Comparison of ENCODE assay signal across 8 mouse cellular contexts in the genomic region with DNA sequence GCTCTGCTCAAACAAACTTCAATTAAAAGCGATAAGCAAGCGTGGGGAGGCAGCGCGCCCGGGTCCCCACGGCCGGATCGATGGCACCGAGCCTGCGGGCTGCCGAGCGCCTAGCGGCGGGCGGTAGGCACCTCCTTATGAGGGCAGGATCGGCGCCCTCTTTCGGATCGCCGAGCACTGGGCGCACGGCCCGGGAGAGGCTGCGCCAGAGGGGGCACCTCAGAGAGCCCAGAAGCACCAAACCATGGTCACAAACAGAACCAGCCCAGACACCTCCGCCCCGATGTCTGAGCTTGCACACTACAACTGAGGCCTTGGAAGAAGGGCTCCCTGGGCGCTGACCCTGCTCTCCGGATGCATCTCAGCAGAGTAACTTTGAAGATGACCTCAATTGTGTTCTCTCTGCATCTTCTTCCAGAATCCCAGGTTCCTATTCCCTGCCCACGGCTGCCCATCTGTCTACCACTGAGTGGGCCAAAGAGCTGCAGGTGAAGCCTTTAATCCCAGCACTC. TPM values are rescaled to one million over a fixed set of nuclear protein-coding genes. Genes with fewer than 3 reads are reported as not detected.
DNase-seq lines count a peak whose midpoint lies in the region; ATAC-seq and TF ChIP-seq lines count a peak whose summit lies in the region.

No protein-coding gene starts in this region.

- DNase-seq in layer of hippocampus, adult 2 months (ENCODE audit: low spot score in 2 of 2), result peak in 1 of 2 experiments; percentile 51
- no peak for DNase-seq in layer of hippocampus, adult 9-10 months (ENCODE audit: low spot score)
- peak; percentile 51 for DNase-seq in brain, embryonic 14.5 days (ENCODE audit: low read depth)
- peak; percentile 40 for DNase-seq in hindbrain, postnatal 0 days (ENCODE audit: low spot score)
- DNase-seq in liver, adult 2 months (ENCODE audit: extremely low read depth, low read depth, low spot score), result no peak
- DNase-seq in T-cell, adult 2 months (ENCODE audit: low spot score), result no peak

- H3K27ac ChIP-seq in layer of hippocampus, adult 2 months, result peak overlapping the region; percentile 78
- H3K27ac ChIP-seq in forebrain, embryonic 12.5 days, result no peak overlapping the region
- no peak overlapping the region for H3K27ac ChIP-seq in hindbrain, postnatal 0 days
- H3K27ac ChIP-seq in liver, adult 2 months (replicated peaks; ENCODE audit: insufficient read depth, low read depth, low read length), result no peak overlapping the region
- H3K27ac ChIP-seq in neural tube, embryonic 14.5 days (ENCODE audit: low read depth, low read length), result no peak overlapping the region

- WGBS in forebrain, embryonic 12.5 days, result 2% methylated on average over 28 of the region's 29 CpGs
- WGBS in hindbrain, postnatal 0 days, result 1% methylated on average over 29 of the region's 29 CpGs
- 2% methylated on average over 29 of the region's 29 CpGs for WGBS in liver, adult 2 months
- under 1% methylated on average over 29 of the region's 29 CpGs for WGBS in neural tube, embryonic 14.5 days

- H3K9me3 ChIP-seq in forebrain, embryonic 12.5 days, result no peaks in the 10 kb centered on the region
- no peaks in the 10 kb centered on the region for H3K9me3 ChIP-seq in hindbrain, postnatal 0 days (ENCODE audit: low read length)
- H3K9me3 ChIP-seq in neural tube, embryonic 14.5 days (ENCODE audit: control insufficient read depth, low read length), result no peaks in the 10 kb centered on the region

- peak overlapping the region; percentile 42; the same call in 1 of the 2 replicates for H3K9ac ChIP-seq in forebrain, embryonic 12.5 days
- peak overlapping the region; percentile 40; the same call in 1 of the 2 replicates for H3K9ac ChIP-seq in hindbrain, postnatal 0 days (replicated peaks; ENCODE audit: low read length)
- no peak overlapping the region for H3K9ac ChIP-seq in liver, adult 2 months (ENCODE audit: low read depth, low read length)
- H3K9ac ChIP-seq in neural tube, embryonic 14.5 days (replicated peaks; ENCODE audit: low read depth, low read length), result no peak overlapping the region

- TF ChIP-seq CTCF in layer of hippocampus, adult 2 months (conservative IDR thresholded peaks at IDR 0.05), result peak; percentile 75
- TF ChIP-seq CTCF in brain, embryonic 14.5 days (IDR thresholded peaks at IDR 0.05; ENCODE audit: borderline replicate concordance, extremely low read depth, insufficient read depth, insufficient read length), result peak; percentile 43; the same call in 1 of the 2 replicates
- TF ChIP-seq CTCF in hindbrain, postnatal 0 days (IDR thresholded peaks at IDR 0.05; ENCODE audit: low read depth), result peak; percentile 33
- peak; percentile 46 for TF ChIP-seq CTCF in liver, adult 2 months (IDR thresholded peaks at IDR 0.05; ENCODE audit: low read depth, low read length)

- H3K4me2 ChIP-seq in forebrain, embryonic 12.5 days, result peak overlapping the region; percentile 67
- H3K4me2 ChIP-seq in hindbrain, postnatal 0 days (ENCODE audit: low read depth, low read length), result peak overlapping the region; percentile 71
- H3K4me2 ChIP-seq in neural tube, embryonic 14.5 days (ENCODE audit: low read depth, low read length), result peak overlapping the region; percentile 58

- no peak for ATAC-seq in forebrain, embryonic 12.5 days (ENCODE audit: low FRiP score)
- no peak; the same call in 1 of the 2 replicates for ATAC-seq in hindbrain, postnatal 0 days
- no peak for ATAC-seq in neural tube, embryonic 14.5 days (ENCODE audit: low read depth)

- H3K36me3 ChIP-seq in forebrain, embryonic 12.5 days (replicated peaks), result peaks cover 21% of the 10 kb centered on the region
- peaks cover 11% of the 10 kb centered on the region; the same call in 1 of the 2 replicates for H3K36me3 ChIP-seq in hindbrain, postnatal 0 days (ENCODE audit: insufficient read depth, low read length)
- no peaks in the 10 kb centered on the region for H3K36me3 ChIP-seq in liver, adult 2 months (ENCODE audit: control insufficient read depth, insufficient read depth, low read length)
- peaks cover 6% of the 10 kb centered on the region; the same call in 1 of the 2 replicates for H3K36me3 ChIP-seq in neural tube, embryonic 14.5 days (ENCODE audit: control insufficient read depth, insufficient read depth, low read length)

- peak overlapping the region; percentile 53 for H3K4me3 ChIP-seq in layer of hippocampus, adult 2 months
- H3K4me3 ChIP-seq in forebrain, embryonic 12.5 days (replicated peaks), result peak overlapping the region; percentile 40
- H3K4me3 ChIP-seq in hindbrain, postnatal 0 days (ENCODE audit: low read length), result peak overlapping the region; percentile 34
- H3K4me3 ChIP-seq in liver, adult 2 months (ENCODE audit: insufficient read depth, low read depth, low read length), result peak overlapping the region; percentile 14; the same call in 1 of the 2 replicates
- peak overlapping the region; percentile 27 for H3K4me3 ChIP-seq in neural tube, embryonic 14.5 days (ENCODE audit: low read depth, low read length)

- peaks cover 50% of the 10 kb centered on the region for H3K4me1 ChIP-seq in forebrain, embryonic 12.5 days
- peaks cover 11% of the 10 kb centered on the region; the same call in 1 of the 2 replicates for H3K4me1 ChIP-seq in hindbrain, postnatal 0 days (ENCODE audit: insufficient read depth, low read length)
- peaks cover 2% of the 10 kb centered on the region for H3K4me1 ChIP-seq in liver, adult 2 months (ENCODE audit: control insufficient read depth, insufficient read depth, low read length)
- H3K4me1 ChIP-seq in neural tube, embryonic 14.5 days (ENCODE audit: control insufficient read depth, insufficient read depth, low read length), result peaks cover 10% of the 10 kb centered on the region

- no peak for TF ChIP-seq POLR2A in brain, embryonic 14.5 days (IDR thresholded peaks at IDR 0.05; ENCODE audit: borderline replicate concordance, extremely low read depth, insufficient read depth, insufficient read length, poor library complexity, severe bottlenecking)
- no peak for TF ChIP-seq POLR2A in liver, adult 2 months (IDR thresholded peaks at IDR 0.05; ENCODE audit: extremely low read depth, insufficient read depth, low read length)

- no peaks in the 10 kb centered on the region for H3K79me2 ChIP-seq in liver, adult 2 months (ENCODE audit: control insufficient read depth, insufficient read depth, low read length)

- peaks cover 53% of the 10 kb centered on the region for H3K27me3 ChIP-seq in forebrain, embryonic 12.5 days
- no peaks in the 10 kb centered on the region for H3K27me3 ChIP-seq in hindbrain, postnatal 0 days (ENCODE audit: insufficient read depth, low read length)
- peaks cover 5% of the 10 kb centered on the region for H3K27me3 ChIP-seq in liver, adult 2 months (ENCODE audit: control insufficient read depth, insufficient read depth, low read length)
- peaks cover 11% of the 10 kb centered on the region for H3K27me3 ChIP-seq in neural tube, embryonic 14.5 days (ENCODE audit: control insufficient read depth, insufficient read depth, low read length)

RNA-seq across cellular contexts. Expression of a gene that starts 37.8 kb away (rescaled TPM):
- total RNA-seq in layer of hippocampus, adult 2 months (2021), result 100 to 1,000 TPM; 169 to 173 TPM
- polyA plus RNA-seq in brain, embryonic 14.5 days (2012; rRNA removed), result 40.1 and 42.3 TPM in 2 replicates
- polyA plus RNA-seq in forebrain, embryonic 12.5 days (2016; fragmentation: Nextera tagmentation; extraction: Ambion mirVana), result 49.0 and 56.2 TPM in 2 replicates
- total RNA-seq in hindbrain, postnatal 0 days (2014; rRNA removed), result 61.0 and 71.5 TPM in 2 replicates
- polyA plus RNA-seq in hindbrain, postnatal 0 days (2015; fragmentation: Nextera tagmentation; extraction: Ambion mirVana), result 39.8 and 45.3 TPM in 2 replicates
- 16.8 and 23.9 TPM in 2 replicates for total RNA-seq in liver, adult 2 months (2014; rRNA removed)
- polyA plus RNA-seq in liver, adult 2 months (2012; rRNA removed), result 34.1 and 34.3 TPM in 2 replicates
- 27.9 and 35.5 TPM in 2 replicates for polyA plus RNA-seq in neural tube, embryonic 14.5 days (2014; fragmentation: Nextera tagmentation; extraction: Ambion mirVana)

RNA-seq across cellular contexts. Expression of a gene that starts 37.9 kb away (rescaled TPM):
- 10 to 100 TPM; 77.1 to 80.3 TPM for total RNA-seq in layer of hippocampus, adult 2 months (2021)
- polyA plus RNA-seq in brain, embryonic 14.5 days (2012; rRNA removed), result 236 and 262 TPM in 2 replicates
- polyA plus RNA-seq in forebrain, embryonic 12.5 days (2016; fragmentation: Nextera tagmentation; extraction: Ambion mirVana), result 190 and 210 TPM in 2 replicates
- total RNA-seq in hindbrain, postnatal 0 days (2014; rRNA removed), result 176 and 187 TPM in 2 replicates
- 138 and 149 TPM in 2 replicates for polyA plus RNA-seq in hindbrain, postnatal 0 days (2015; fragmentation: Nextera tagmentation; extraction: Ambion mirVana)
- total RNA-seq in liver, adult 2 months (2014; rRNA removed), result 23.9 and 30.9 TPM in 2 replicates
- polyA plus RNA-seq in liver, adult 2 months (2012; rRNA removed), result 45.8 and 46.3 TPM in 2 replicates
- polyA plus RNA-seq in neural tube, embryonic 14.5 days (2014; fragmentation: Nextera tagmentation; extraction: Ambion mirVana), result 178 and 193 TPM in 2 replicates

RNA-seq across cellular contexts. Expression of a gene that starts 43.7 kb away (rescaled TPM):
- total RNA-seq in layer of hippocampus, adult 2 months (2021), result 10 to 100 TPM; 17.5 to 18.5 TPM
- polyA plus RNA-seq in brain, embryonic 14.5 days (2012; rRNA removed), result 12.2 and 19.0 TPM in 2 replicates
- 3.7 and 4.0 TPM in 2 replicates for polyA plus RNA-seq in forebrain, embryonic 12.5 days (2016; fragmentation: Nextera tagmentation; extraction: Ambion mirVana)
- 61.0 and 65.6 TPM in 2 replicates for total RNA-seq in hindbrain, postnatal 0 days (2014; rRNA removed)
- 16.9 and 18.9 TPM in 2 replicates for polyA plus RNA-seq in hindbrain, postnatal 0 days (2015; fragmentation: Nextera tagmentation; extraction: Ambion mirVana)
- total RNA-seq in liver, adult 2 months (2014; rRNA removed), result 0.27 TPM in 1 of 2 replicates, not detected in the other
- not detected in 2 replicates for polyA plus RNA-seq in liver, adult 2 months (2012; rRNA removed)
- 5.6 and 6.8 TPM in 2 replicates for polyA plus RNA-seq in neural tube, embryonic 14.5 days (2014; fragmentation: Nextera tagmentation; extraction: Ambion mirVana)

Comparison
In these comparisons a context has a peak if more than half of its experiments do, and no peak if none do; other contexts are left out.
1. DNase-seq: peak in brain, embryonic 14.5 days (single experiment) and hindbrain, postnatal 0 days (single experiment); none in layer of hippocampus, adult 9-10 months (single experiment), liver, adult 2 months (single experiment) and T-cell, adult 2 months (single experiment).
2. H3K9ac ChIP-seq: peak in forebrain, embryonic 12.5 days (single experiment) and hindbrain, postnatal 0 days (single experiment); none in liver, adult 2 months (single experiment) and neural tube, embryonic 14.5 days (single experiment).
3. Peak in every context shown above with its lines, with median percentiles within 50 percentile points of each other: H3K4me3 ChIP-seq, CTCF ChIP-seq and H3K4me2 ChIP-seq.